Mouse (Mus musculus): ENCODE measurements around the gene Prdm2. TPM values are rescaled to one million over a fixed set of nuclear protein-coding genes. Genes with fewer than 3 reads are reported as not detected.
A peak's percentile ranks its signal among the peaks of the same experiment; 100 is the strongest.

Gene Prdm2
- polyA plus RNA-seq, 1 experiment from 2014 or later: 5.2 TPM

GRCm38 (mm10) chr4:143171600-143172290, 41.0 kb downstream of the Prdm2 start:
- ATAC-seq: no peak
- Histone ChIP-seq H3K27me3 (replicated peaks) (no peaks in the 10 kb centered on the region), H3K4me1 (no peaks in the 10 kb centered on the region), H3K36me3 (peaks cover 34% of the 10 kb centered on the region), H3K4me3 (no peak overlapping the region), H3K9ac (no peak overlapping the region), H3K4me2 (no peak overlapping the region), H3K9me3 (replicated peaks) (no peaks in the 10 kb centered on the region), H3K27ac (no peak overlapping the region)
- 64% methylated on average over 4 of the region's 4 CpGs for WGBS (ENCODE audit: insufficient replicate concordance)

GRCm38 (mm10) chr4:143170290-143170689, 42.5 kb downstream of the Prdm2 start:
- 84% methylated on average over 2 of the region's 2 CpGs for WGBS (ENCODE audit: insufficient replicate concordance)
- ATAC-seq: no peak
- H3K9ac ChIP-seq: no peak overlapping the region

GRCm38 (mm10) chr4:143168093-143168492, 44.7 kb downstream of the Prdm2 start:
- peaks cover 42% of the 10 kb centered on the region for H3K36me3 ChIP-seq
- no peak for ATAC-seq
- 72% methylated on average over 3 of the region's 3 CpGs for WGBS (ENCODE audit: insufficient replicate concordance)
- no peaks in the 10 kb centered on the region for H3K4me1 ChIP-seq
- H3K27ac ChIP-seq: no peak overlapping the region
- H3K27me3 ChIP-seq (replicated peaks): no peaks in the 10 kb centered on the region
- no peak overlapping the region for H3K4me3 ChIP-seq
- H3K9me3 ChIP-seq (replicated peaks): no peaks in the 10 kb centered on the region
- no peak overlapping the region for H3K4me2 ChIP-seq
- no peak overlapping the region for H3K9ac ChIP-seq

More at GRCm38 (mm10) chr4:143170290-143170689, 42.5 kb downstream of the Prdm2 start:
- Histone ChIP-seq H3K9me3 (replicated peaks) (no peaks in the 10 kb centered on the region), H3K4me2 (no peak overlapping the region), H3K36me3 (peaks cover 35% of the 10 kb centered on the region), H3K4me3 (no peak overlapping the region), H3K27ac (no peak overlapping the region), H3K4me1 (no peaks in the 10 kb centered on the region), H3K27me3 (replicated peaks) (no peaks in the 10 kb centered on the region)

GRCm38 (mm10) chr4:143161619-143162479, 50.9 kb downstream of the Prdm2 start:
- Histone ChIP-seq H3K4me3 (peak overlapping the region; percentile 80), H3K27ac (peak overlapping the region; percentile 97), H3K36me3 (peaks cover 38% of the 10 kb centered on the region), H3K4me2 (peak overlapping the region; percentile 83), H3K9me3 (replicated peaks) (no peaks in the 10 kb centered on the region), H3K9ac (peak overlapping the region; percentile 83), H3K4me1 (peaks cover 47% of the 10 kb centered on the region), H3K27me3 (replicated peaks) (no peaks in the 10 kb centered on the region)
- under 1% methylated on average over 101 of the region's 102 CpGs for WGBS (ENCODE audit: insufficient replicate concordance)
- ATAC-seq: peak; percentile 98

GRCm38 (mm10) chr4:143160826-143161225, 52.0 kb downstream of the Prdm2 start:
- peak overlapping the region; percentile 97 for H3K27ac ChIP-seq
- ATAC-seq: no peak
- H3K36me3 ChIP-seq: peaks cover 36% of the 10 kb centered on the region
- no peaks in the 10 kb centered on the region for H3K27me3 ChIP-seq (replicated peaks)
- peaks cover 52% of the 10 kb centered on the region for H3K4me1 ChIP-seq
- H3K4me2 ChIP-seq: peak overlapping the region; percentile 83
- peak overlapping the region; percentile 83 for H3K9ac ChIP-seq
- H3K9me3 ChIP-seq (replicated peaks): no peaks in the 10 kb centered on the region
- 54% methylated on average over 3 of the region's 3 CpGs for WGBS (ENCODE audit: insufficient replicate concordance)
- H3K4me3 ChIP-seq: peak overlapping the region; percentile 80

- WGBS (ENCODE audit: insufficient replicate concordance): 82% methylated on average over 2 of the region's 2 CpGs
- Histone ChIP-seq H3K36me3 (peaks cover 22% of the 10 kb centered on the region), H3K27ac (no peak overlapping the region), H3K27me3 (replicated peaks) (no peaks in the 10 kb centered on the region), H3K4me2 (no peak overlapping the region), H3K4me1 (peaks cover 66% of the 10 kb centered on the region), H3K9me3 (replicated peaks) (no peaks in the 10 kb centered on the region), H3K4me3 (no peak overlapping the region), H3K9ac (no peak overlapping the region)
- no peak for ATAC-seq
Measured at GRCm38 (mm10) chr4:143159336-143159735, 53.5 kb downstream of the Prdm2 start.

GRCm38 (mm10) chr4:143155871-143156270, 56.9 kb downstream of the Prdm2 start:
- WGBS (ENCODE audit: insufficient replicate concordance): 70% methylated on average over 4 of the region's 4 CpGs
- no peak for ATAC-seq
- no peak overlapping the region for H3K4me3 ChIP-seq
- no peak overlapping the region for H3K9ac ChIP-seq
- no peak overlapping the region for H3K27ac ChIP-seq
- H3K4me1 ChIP-seq: peaks cover 68% of the 10 kb centered on the region
- no peak overlapping the region for H3K4me2 ChIP-seq
- H3K36me3 ChIP-seq: peaks cover 19% of the 10 kb centered on the region
- H3K27me3 ChIP-seq (replicated peaks): no peaks in the 10 kb centered on the region
- H3K9me3 ChIP-seq (replicated peaks): no peaks in the 10 kb centered on the region

- Histone ChIP-seq H3K36me3 (peaks cover 19% of the 10 kb centered on the region), H3K4me3 (no peak overlapping the region), H3K9ac (no peak overlapping the region), H3K9me3 (replicated peaks) (no peaks in the 10 kb centered on the region), H3K4me1 (peaks cover 61% of the 10 kb centered on the region), H3K27ac (no peak overlapping the region), H3K27me3 (replicated peaks) (no peaks in the 10 kb centered on the region), H3K4me2 (no peak overlapping the region)
- no peak for ATAC-seq
- WGBS (ENCODE audit: insufficient replicate concordance): 65% methylated on average over 4 of the region's 4 CpGs
Measured at GRCm38 (mm10) chr4:143155036-143155435, 57.8 kb downstream of the Prdm2 start.

- no peak overlapping the region for H3K4me3 ChIP-seq
- H3K4me2 ChIP-seq: no peak overlapping the region
- H3K9ac ChIP-seq: no peak overlapping the region
- no peak for ATAC-seq
- H3K9me3 ChIP-seq (replicated peaks): no peaks in the 10 kb centered on the region
- peaks cover 19% of the 10 kb centered on the region for H3K36me3 ChIP-seq
- 79% methylated on average over 6 of the region's 6 CpGs for WGBS (ENCODE audit: insufficient replicate concordance)
- peaks cover 56% of the 10 kb centered on the region for H3K4me1 ChIP-seq
- no peak overlapping the region for H3K27ac ChIP-seq
- H3K27me3 ChIP-seq (replicated peaks): no peaks in the 10 kb centered on the region
Measured at GRCm38 (mm10) chr4:143154571-143154970, 58.2 kb downstream of the Prdm2 start.

GRCm38 (mm10) chr4:143152634-143153033, 60.2 kb downstream of the Prdm2 start:
- H3K27me3 ChIP-seq (replicated peaks): no peaks in the 10 kb centered on the region
- H3K36me3 ChIP-seq: peaks cover 11% of the 10 kb centered on the region; the same call in 1 of the 2 replicates
- H3K4me2 ChIP-seq: no peak overlapping the region
- no peak overlapping the region for H3K9ac ChIP-seq
- H3K9me3 ChIP-seq (replicated peaks): no peaks in the 10 kb centered on the region
- peaks cover 47% of the 10 kb centered on the region for H3K4me1 ChIP-seq
- 77% methylated on average over 5 of the region's 5 CpGs for WGBS (ENCODE audit: insufficient replicate concordance)
- no peak overlapping the region for H3K27ac ChIP-seq
- no peak for ATAC-seq
- H3K4me3 ChIP-seq: no peak overlapping the region

GRCm38 (mm10) chr4:143151267-143151666, 61.5 kb downstream of the Prdm2 start:
- no peak overlapping the region for H3K9ac ChIP-seq
- no peak for ATAC-seq
- H3K36me3 ChIP-seq: 0 out of 2 replicates have a peak, but pooled peaks cover 4% of the 10 kb centered on the region
- H3K27ac ChIP-seq: no peak overlapping the region
- H3K9me3 ChIP-seq (replicated peaks): no peaks in the 10 kb centered on the region
- no peak overlapping the region for H3K4me3 ChIP-seq
- peaks cover 49% of the 10 kb centered on the region for H3K4me1 ChIP-seq
- no peak overlapping the region for H3K4me2 ChIP-seq
- H3K27me3 ChIP-seq (replicated peaks): no peaks in the 10 kb centered on the region
- WGBS (ENCODE audit: insufficient replicate concordance): 59% methylated on average over 1 of the region's 1 CpGs

GRCm38 (mm10) chr4:143147666-143148065, 65.1 kb downstream of the Prdm2 start:
- no peak overlapping the region for H3K4me2 ChIP-seq
- 0 out of 2 replicates have a peak, but pooled peaks cover 4% of the 10 kb centered on the region for H3K36me3 ChIP-seq
- no peaks in the 10 kb centered on the region for H3K9me3 ChIP-seq (replicated peaks)
- no peak overlapping the region for H3K9ac ChIP-seq
- 73% methylated on average over 3 of the region's 3 CpGs for WGBS (ENCODE audit: insufficient replicate concordance)
- H3K27me3 ChIP-seq (replicated peaks): no peaks in the 10 kb centered on the region
- no peak overlapping the region for H3K4me3 ChIP-seq
- no peak overlapping the region for H3K27ac ChIP-seq
- peaks cover 54% of the 10 kb centered on the region for H3K4me1 ChIP-seq
- ATAC-seq: no peak
